Comparison of ENCODE assay signal across 15 mouse cellular contexts in genomic region chr2:18264579-18264978, GRCm38 (mm10).
"Had no signal": no experiment of that assay in that cellular context is flagged by ENCODE, and none has a peak within 500 bp of the region (broad histone marks: within the 10 kb centered on the region; RNA-seq: fewer than 3 reads in every experiment).

No protein-coding gene starts in this region.

- H3K27me3 ChIP-seq: intestine, embryonic 15.5 days; kidney, embryonic 15.5 days; liver, embryonic 13.5 days; midbrain, embryonic 12.5 days had no signal

- H3K27ac ChIP-seq: intestine, embryonic 15.5 days; kidney, embryonic 15.5 days; liver, embryonic 13.5 days; macrophage; midbrain, embryonic 12.5 days had no signal

- H3K4me3 ChIP-seq: intestine, embryonic 15.5 days; kidney, embryonic 15.5 days; liver, embryonic 13.5 days; midbrain, embryonic 12.5 days had no signal

- ATAC-seq: intestine, embryonic 15.5 days; midbrain, embryonic 16.5 days had no signal

- H3K4me2 ChIP-seq: intestine, embryonic 15.5 days; kidney, embryonic 15.5 days; liver, embryonic 13.5 days; midbrain, embryonic 12.5 days had no signal

- H3K36me3 ChIP-seq: intestine, embryonic 15.5 days; liver, embryonic 13.5 days; midbrain, embryonic 12.5 days had no signal

- H3K4me1 ChIP-seq: intestine, embryonic 15.5 days; kidney, embryonic 15.5 days; liver, embryonic 13.5 days; midbrain, embryonic 12.5 days had no signal

- DNase-seq: kidney, adult 11 months; kidney, adult 8-10 months; kidney, postnatal 10 days; kidney, postnatal 4 days; layer of hippocampus, postnatal 36 days; liver, embryonic 13.5 days; lung, adult 2 months; lung, postnatal 14 days; thymus, adult 2 months; thymus, postnatal 25 days had no signal

- H3K9me3 ChIP-seq: intestine, embryonic 15.5 days; kidney, embryonic 15.5 days; liver, embryonic 13.5 days; midbrain, embryonic 12.5 days had no signal

- H3K9ac ChIP-seq: intestine, embryonic 15.5 days; kidney, embryonic 15.5 days; liver, embryonic 13.5 days; midbrain, embryonic 12.5 days had no signal
